Mouse (Mus musculus) myocyte (in vitro differentiated cells): ENCODE data around the gene Sgpl1.

Experiments
- CEBPB ChIP-seq: IDR thresholded peaks from 2 replicates; pipeline ENCODE4 v1.6.1; 2011; ENCODE audit warnings: mild to moderate bottlenecking, moderate library complexity; ENCODE audit not compliant: poor library complexity, insufficient read depth, severe bottlenecking
- E2F4 ChIP-seq: IDR thresholded peaks from one replicate; pipeline ENCODE4 v1.6.1; 2011; ENCODE audit warnings: mild to moderate bottlenecking, control low read depth, moderate library complexity; ENCODE audit not compliant: insufficient read depth
- MAX ChIP-seq: IDR thresholded peaks from one replicate; pipeline ENCODE4 v1.6.1; 2011; ENCODE audit warnings: low read depth, mild to moderate bottlenecking, control low read depth
- MYOD1 ChIP-seq, 3 experiments: IDR thresholded peaks; one replicate each; pipeline ENCODE4 v1.6.1; 2011; ENCODE audit warnings: control low read depth in 2 of 3, low read depth in 2 of 3, mild to moderate bottlenecking in 2 of 3, moderate library complexity in 1 of 3; ENCODE audit not compliant: insufficient read length in 2 of 3, control insufficient read depth in 1 of 3
- POLR2A ChIP-seq: IDR thresholded peaks from one replicate; pipeline ENCODE4 v1.6.1; 2011; ENCODE audit warnings: low read depth, mild to moderate bottlenecking, control low read depth, moderate library complexity; ENCODE audit not compliant: insufficient read length
- POLR2AphosphoS2 ChIP-seq: IDR thresholded peaks from one replicate; pipeline ENCODE4 v1.6.1; 2011; ENCODE audit warnings: low read depth, control low read depth; ENCODE audit not compliant: insufficient read length
- REST ChIP-seq: IDR thresholded peaks from one replicate; pipeline ENCODE4 v1.6.1; 2011; ENCODE audit warnings: mild to moderate bottlenecking, control low read depth, moderate library complexity; ENCODE audit not compliant: insufficient read depth, insufficient read length
- SRF ChIP-seq: IDR thresholded peaks from one replicate; pipeline ENCODE4 v1.6.1; 2011; ENCODE audit warnings: low read depth; ENCODE audit not compliant: control insufficient read depth, insufficient read length
- TCF12 ChIP-seq: IDR thresholded peaks from one replicate; pipeline ENCODE4 v1.6.1; 2011; ENCODE audit warnings: mild to moderate bottlenecking, control low read depth; ENCODE audit not compliant: poor library complexity, insufficient read depth, severe bottlenecking
- TCF3 ChIP-seq: IDR thresholded peaks from one replicate; pipeline ENCODE4 v1.6.1; 2011; ENCODE audit warnings: low read depth, control low read depth; ENCODE audit not compliant: insufficient read length

GRCm38 (mm10) chr10:61059101-61059500 lies 88.4 kb downstream of the Sgpl1 start:
- TF ChIP-seq POLR2A = no peak
- TF ChIP-seq MAX = no peak
- TF ChIP-seq REST = no peak
- TF ChIP-seq E2F4 = no peak
- TF ChIP-seq POLR2AphosphoS2 = no peak
- no peak for TF ChIP-seq TCF12
- TF ChIP-seq CEBPB = no peak
- TF ChIP-seq SRF = no peak
- TF ChIP-seq TCF3 = no peak
- TF ChIP-seq MYOD1 (IDR thresholded peaks at IDR 0.05; ENCODE audit: control insufficient read depth in 1 of 3, insufficient read length in 2 of 3, low read depth in 2 of 3) = no peak
